Mouse (Mus musculus): ENCODE data around the gene Zfp689. TPM values are rescaled to one million over a fixed set of nuclear protein-coding genes. Genes with fewer than 3 reads are reported as not detected.

The Zfp689 gene
- polyA plus RNA-seq, 1 experiment, result 11.2 TPM

GRCm38 (mm10) chr7:127400355-127400754, 48.6 kb downstream of the Zfp689 start:
- Histone ChIP-seq H3K27me3 (ENCODE audit: control insufficient read depth, insufficient read depth, low read length) (no peaks in the 10 kb centered on the region), H3K27ac (ENCODE audit: control insufficient read depth, insufficient read depth, low read depth, low read length) (no peak overlapping the region), H3K4me3 (ENCODE audit: control insufficient read depth, low read depth, low read length) (no peak overlapping the region), H3K4me1 (ENCODE audit: control insufficient read depth, insufficient read depth, low read length) (no peaks in the 10 kb centered on the region), H3K36me3 (ENCODE audit: control insufficient read depth, insufficient read depth, low read length) (no peaks in the 10 kb centered on the region)
- TF ChIP-seq POLR2A (IDR thresholded peaks at IDR 0.05; ENCODE audit: control insufficient read depth, low read depth, low read length), result no peak
- no peak for TF ChIP-seq CTCF (IDR thresholded peaks at IDR 0.05; ENCODE audit: control insufficient read depth, insufficient read depth, insufficient replicate concordance, low read depth, low read length)

- TF ChIP-seq POLR2A (IDR thresholded peaks at IDR 0.05; ENCODE audit: control insufficient read depth, low read depth, low read length) (no peak), CTCF (IDR thresholded peaks at IDR 0.05; ENCODE audit: control insufficient read depth, insufficient read depth, insufficient replicate concordance, low read depth, low read length) (no peak)
- H3K36me3 ChIP-seq (ENCODE audit: control insufficient read depth, insufficient read depth, low read length), result no peaks in the 10 kb centered on the region
- H3K27me3 ChIP-seq (ENCODE audit: control insufficient read depth, insufficient read depth, low read length), result no peaks in the 10 kb centered on the region
- H3K4me1 ChIP-seq (ENCODE audit: control insufficient read depth, insufficient read depth, low read length), result peaks cover 15% of the 10 kb centered on the region
- H3K4me3 ChIP-seq (ENCODE audit: control insufficient read depth, low read depth, low read length), result peak overlapping the region; percentile 96
- peak overlapping the region; percentile 25; the same call in 1 of the 2 replicates for H3K27ac ChIP-seq (ENCODE audit: control insufficient read depth, insufficient read depth, low read depth, low read length)
Observed at GRCm38 (mm10) chr7:127393944-127394333, 55.0 kb downstream of the Zfp689 start.

GRCm38 (mm10) chr7:127393157-127393943, 55.6 kb downstream of the Zfp689 start, which contains the start of gene E430018J23Rik:
E430018J23Rik (minus strand) TSS chr7:127393629.
- no peak for TF ChIP-seq CTCF (IDR thresholded peaks at IDR 0.05; ENCODE audit: control insufficient read depth, insufficient read depth, insufficient replicate concordance, low read depth, low read length)
- peak; percentile 72 for TF ChIP-seq POLR2A (IDR thresholded peaks at IDR 0.05; ENCODE audit: control insufficient read depth, low read depth, low read length)
- Histone ChIP-seq H3K4me1 (ENCODE audit: control insufficient read depth, insufficient read depth, low read length) (peaks cover 15% of the 10 kb centered on the region), H3K27ac (ENCODE audit: control insufficient read depth, insufficient read depth, low read depth, low read length) (peak within 1 kb of the TSS; percentile 84)

GRCm38 (mm10) chr7:127392251-127392824, 56.6 kb downstream of the Zfp689 start:
- H3K36me3 ChIP-seq (ENCODE audit: control insufficient read depth, insufficient read depth, low read length), result no peaks in the 10 kb centered on the region
- H3K27ac ChIP-seq (ENCODE audit: control insufficient read depth, insufficient read depth, low read depth, low read length), result no peak overlapping the region
- TF ChIP-seq POLR2A (IDR thresholded peaks at IDR 0.05; ENCODE audit: control insufficient read depth, low read depth, low read length) (peak; percentile 21; the same call in 1 of the 2 replicates), CTCF (IDR thresholded peaks at IDR 0.05; ENCODE audit: control insufficient read depth, insufficient read depth, insufficient replicate concordance, low read depth, low read length) (no peak)
- no peaks in the 10 kb centered on the region for H3K27me3 ChIP-seq (ENCODE audit: control insufficient read depth, insufficient read depth, low read length)
- peaks cover 15% of the 10 kb centered on the region for H3K4me1 ChIP-seq (ENCODE audit: control insufficient read depth, insufficient read depth, low read length)
- peak overlapping the region; percentile 96 for H3K4me3 ChIP-seq (ENCODE audit: control insufficient read depth, low read depth, low read length)

More at GRCm38 (mm10) chr7:127393157-127393943, 55.6 kb downstream of the Zfp689 start, which contains the start of gene E430018J23Rik:
- Histone ChIP-seq H3K27me3 (ENCODE audit: control insufficient read depth, insufficient read depth, low read length) (no peaks in the 10 kb centered on the region), H3K4me3 (ENCODE audit: control insufficient read depth, low read depth, low read length) (peak within 1 kb of the TSS; percentile 96), H3K36me3 (ENCODE audit: control insufficient read depth, insufficient read depth, low read length) (no peaks in the 10 kb centered on the region)

Other genes with a start within 250 kb of the Zfp689 start
- 5.1 and 6.3 TPM in 2 replicates for gene Tbc1d10b, start 240.7 kb downstream of the Zfp689 start, polyA plus RNA-seq (2012; rRNA removed)
- 1.3 and 1.4 TPM in 2 replicates for gene Mylpf, start 240.3 kb downstream of the Zfp689 start, polyA plus RNA-seq (2012; rRNA removed)
- gene Zfp553, start 216.1 kb downstream of the Zfp689 start, polyA plus RNA-seq (2012; rRNA removed), result 3.4 and 3.7 TPM in 2 replicates
- 2.8 and 3.2 TPM in 2 replicates for gene Sept1, start 216.0 kb downstream of the Zfp689 start, polyA plus RNA-seq (2012; rRNA removed)
- 41.0 and 48.4 TPM in 2 replicates for gene Zfp771, start 204.9 kb downstream of the Zfp689 start, polyA plus RNA-seq (2012; rRNA removed)
- 22.2 and 23.7 TPM in 2 replicates for gene Dctpp1, start 188.4 kb downstream of the Zfp689 start, polyA plus RNA-seq (2012; rRNA removed)
- gene Sephs2, start 175.1 kb downstream of the Zfp689 start, polyA plus RNA-seq (2012; rRNA removed), result 79.1 and 84.0 TPM in 2 replicates
- 0.79 and 0.93 TPM in 2 replicates for gene Itgal, start 152.9 kb downstream of the Zfp689 start, polyA plus RNA-seq (2012; rRNA removed)
- gene Zfp768, start 103.6 kb downstream of the Zfp689 start, polyA plus RNA-seq (2012; rRNA removed), result 42.7 and 45.0 TPM in 2 replicates
- 1.0 and 1.4 TPM in 2 replicates for gene Zfp747, start 73.1 kb downstream of the Zfp689 start, polyA plus RNA-seq (2012; rRNA removed)
- 0.32 and 0.37 TPM in 2 replicates for gene 9130019O22Rik, start 62.0 kb downstream of the Zfp689 start, polyA plus RNA-seq (2012; rRNA removed)
- gene E430018J23Rik, start 55.5 kb downstream of the Zfp689 start, polyA plus RNA-seq (2012; rRNA removed), result 6.2 and 6.7 TPM in 2 replicates
- 0.30 and 0.31 TPM in 2 replicates for gene Zfp764, start 42.3 kb downstream of the Zfp689 start, polyA plus RNA-seq (2012; rRNA removed)
- gene Zfp688, start 27.1 kb downstream of the Zfp689 start, polyA plus RNA-seq (2012; rRNA removed), result 18.6 and 30.1 TPM in 2 replicates
- 55.4 and 58.4 TPM in 2 replicates for gene Prr14, start 10.5 kb upstream of the Zfp689 start, polyA plus RNA-seq (2012; rRNA removed)
- 42.8 and 44.8 TPM in 2 replicates for gene Fbrs, start 30.0 kb upstream of the Zfp689 start, polyA plus RNA-seq (2012; rRNA removed)
- gene Srcap, start 62.8 kb upstream of the Zfp689 start, polyA plus RNA-seq (2012; rRNA removed), result 13.7 and 20.0 TPM in 2 replicates
- gene Gm42715, start 70.4 kb upstream of the Zfp689 start, polyA plus RNA-seq (2012; rRNA removed), result 6.1 and 6.6 TPM in 2 replicates
- gene Tmem265, start 112.2 kb upstream of the Zfp689 start, polyA plus RNA-seq (2012; rRNA removed), result 4.3 and 4.5 TPM in 2 replicates
- 1,776 and 1,820 TPM in 2 replicates for gene Phkg2, start 124.2 kb upstream of the Zfp689 start, polyA plus RNA-seq (2012; rRNA removed)
- gene Ccdc189, start 139.4 kb upstream of the Zfp689 start, polyA plus RNA-seq (2012; rRNA removed), result 200 and 220 TPM in 2 replicates
- gene Rnf40, start 139.6 kb upstream of the Zfp689 start, polyA plus RNA-seq (2012; rRNA removed), result 56.5 and 63.5 TPM in 2 replicates
- 10.4 and 14.9 TPM in 2 replicates for gene Zfp629, start 166.6 kb upstream of the Zfp689 start, polyA plus RNA-seq (2012; rRNA removed)

Measured in testis, adult 2 months (tissue).